Mouse (Mus musculus) liver, adult 2 months (tissue): ENCODE measurements around the gene Cdc25b.

Source experiments
- CTCF ChIP-seq: fragments of 200-500 bp; IDR thresholded peaks from 2 replicates; pipeline ENCODE4 v1.5.1; 2011; ENCODE audit warnings: low read depth, low read length, control low read depth
- POLR2A ChIP-seq: fragments of 200-500 bp; IDR thresholded peaks from 2 replicates; pipeline ENCODE4 v1.6.1; 2011; ENCODE audit warnings: low read length, control low read depth; ENCODE audit not compliant: insufficient read depth; ENCODE audit errors: extremely low read depth

DNA sequence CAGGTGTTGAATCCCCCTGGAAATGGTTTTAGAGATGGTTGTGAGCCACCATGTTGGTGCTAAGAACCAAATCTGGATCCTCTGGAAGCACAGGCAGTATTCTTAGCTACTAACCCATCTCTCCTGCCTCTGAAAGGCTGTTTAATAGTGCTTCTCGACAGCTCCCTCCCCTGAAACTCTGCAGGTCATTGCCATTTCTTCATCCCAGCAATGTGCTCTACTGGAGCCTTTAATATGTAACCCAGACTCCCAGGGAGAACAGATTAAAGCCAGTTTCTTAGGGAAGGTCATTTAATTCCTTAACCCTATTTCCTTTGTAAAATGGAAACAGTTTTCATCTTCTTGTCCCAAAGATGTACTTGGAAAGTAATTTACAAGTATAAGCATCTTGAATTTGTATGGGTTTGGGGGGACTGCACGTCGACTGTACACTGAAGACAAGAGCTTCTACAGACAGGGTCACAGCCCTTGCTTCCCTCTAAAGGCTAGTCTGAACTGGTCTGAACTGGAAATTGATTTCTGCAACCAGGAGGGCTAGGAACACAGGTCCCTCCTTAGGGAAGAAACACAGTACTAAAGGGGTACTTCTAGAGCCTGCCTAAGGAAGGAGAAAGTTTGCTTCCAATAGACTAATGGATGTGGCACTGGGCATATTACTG lies 11.3 kb upstream of the Cdc25b start:
- TF ChIP-seq CTCF: no peak
- no peak for TF ChIP-seq POLR2A
